Comparison of ENCODE assay signal across 19 mouse cellular contexts in genomic region chr14:19719077-19719476, GRCm38 (mm10). TPM values are rescaled to one million over a fixed set of nuclear protein-coding genes. Genes with fewer than 3 reads are reported as not detected.
DNase-seq lines count a peak whose midpoint lies in the region; ATAC-seq lines count a peak whose summit lies in the region.
"Had no signal": no experiment of that assay in that cellular context is flagged by ENCODE, and none has a peak within 500 bp of the region (broad histone marks: within the 10 kb centered on the region; RNA-seq: fewer than 3 reads in every experiment).

No protein-coding gene starts in this region.

- H3K9me3 ChIP-seq in embryonic facial prominence, embryonic 13.5 days = no peaks in the 10 kb centered on the region
- H3K9me3 ChIP-seq in embryonic facial prominence, embryonic 10.5 days = no peaks in the 10 kb centered on the region
- H3K9me3 ChIP-seq in midbrain, embryonic 12.5 days = no peaks in the 10 kb centered on the region
- no peaks in the 10 kb centered on the region for H3K9me3 ChIP-seq in midbrain, embryonic 16.5 days (replicated peaks; ENCODE audit: control insufficient read depth, low read length, poor library complexity, severe bottlenecking)
- H3K9me3 ChIP-seq in forebrain, embryonic 12.5 days = no peaks in the 10 kb centered on the region
- H3K9me3 ChIP-seq in forebrain, embryonic 16.5 days (ENCODE audit: control insufficient read depth, low read length) = no peaks in the 10 kb centered on the region
- H3K9me3 ChIP-seq: G1E; heart, embryonic 13.5 days; hindbrain, embryonic 15.5 days had no signal

- no peak overlapping the region for H3K4me3 ChIP-seq in embryonic facial prominence, embryonic 13.5 days
- no peak overlapping the region for H3K4me3 ChIP-seq in embryonic facial prominence, embryonic 10.5 days
- no peak overlapping the region for H3K4me3 ChIP-seq in midbrain, embryonic 12.5 days
- no peak overlapping the region for H3K4me3 ChIP-seq in midbrain, embryonic 16.5 days (ENCODE audit: low read depth, low read length)
- no peak overlapping the region for H3K4me3 ChIP-seq in forebrain, embryonic 12.5 days (replicated peaks)
- no peak overlapping the region for H3K4me3 ChIP-seq in forebrain, embryonic 16.5 days (replicated peaks; ENCODE audit: low read length)
- H3K4me3 ChIP-seq: heart, embryonic 13.5 days; hindbrain, embryonic 15.5 days had no signal

- ATAC-seq in embryonic facial prominence, embryonic 13.5 days (ENCODE audit: insufficient number of reproducible peaks, insufficient read depth, low FRiP score, low TSS enrichment, low read depth) = no peak
- 0 out of 2 replicates have a peak, but pooled peaks have one; percentile 19 for ATAC-seq in midbrain, embryonic 12.5 days (ENCODE audit: low FRiP score, low read depth)
- no peak for ATAC-seq in midbrain, embryonic 16.5 days
- peak; percentile 36; the same call in 1 of the 2 replicates for ATAC-seq in forebrain, embryonic 12.5 days (ENCODE audit: low FRiP score)
- peak; percentile 28; the same call in 1 of the 2 replicates for ATAC-seq in forebrain, embryonic 16.5 days
- ATAC-seq: CD4-positive, CD25-positive, alpha-beta regulatory T cell, adult 4 months had no signal

- peak overlapping the region; percentile 1; the same call in 1 of the 2 replicates for H3K27ac ChIP-seq in embryonic facial prominence, embryonic 13.5 days
- no peak overlapping the region for H3K27ac ChIP-seq in embryonic facial prominence, embryonic 10.5 days (replicated peaks)
- H3K27ac ChIP-seq in midbrain, embryonic 12.5 days (replicated peaks) = peak overlapping the region; percentile 4; the same call in 1 of the 2 replicates
- no peak overlapping the region for H3K27ac ChIP-seq in midbrain, embryonic 16.5 days (ENCODE audit: low read length)
- peak overlapping the region; percentile 75 for H3K27ac ChIP-seq in forebrain, embryonic 12.5 days
- H3K27ac ChIP-seq in forebrain, embryonic 16.5 days (ENCODE audit: low read length) = peak overlapping the region; percentile 35
- H3K27ac ChIP-seq: heart, embryonic 13.5 days; hindbrain, embryonic 15.5 days had no signal

- no peaks in the 10 kb centered on the region for H3K4me1 ChIP-seq in embryonic facial prominence, embryonic 13.5 days
- peaks cover 6% of the 10 kb centered on the region; the same call in 1 of the 2 replicates for H3K4me1 ChIP-seq in embryonic facial prominence, embryonic 10.5 days
- H3K4me1 ChIP-seq in midbrain, embryonic 12.5 days = peaks cover 12% of the 10 kb centered on the region
- no peaks in the 10 kb centered on the region for H3K4me1 ChIP-seq in midbrain, embryonic 16.5 days (ENCODE audit: control insufficient read depth, insufficient read depth, low read length)
- H3K4me1 ChIP-seq in forebrain, embryonic 12.5 days = peaks cover 20% of the 10 kb centered on the region
- H3K4me1 ChIP-seq in forebrain, embryonic 16.5 days (replicated peaks; ENCODE audit: control insufficient read depth, insufficient read depth, low read length) = peaks cover 10% of the 10 kb centered on the region
- H3K4me1 ChIP-seq: hindbrain, embryonic 15.5 days had no signal

- H3K36me3 ChIP-seq in embryonic facial prominence, embryonic 13.5 days = no peaks in the 10 kb centered on the region
- H3K36me3 ChIP-seq in embryonic facial prominence, embryonic 10.5 days (replicated peaks) = no peaks in the 10 kb centered on the region
- H3K36me3 ChIP-seq in midbrain, embryonic 12.5 days = no peaks in the 10 kb centered on the region
- no peaks in the 10 kb centered on the region for H3K36me3 ChIP-seq in midbrain, embryonic 16.5 days (ENCODE audit: control insufficient read depth, insufficient read depth, low read length)
- no peaks in the 10 kb centered on the region for H3K36me3 ChIP-seq in forebrain, embryonic 12.5 days (replicated peaks)
- no peaks in the 10 kb centered on the region for H3K36me3 ChIP-seq in forebrain, embryonic 16.5 days (ENCODE audit: control insufficient read depth, insufficient read depth)
- H3K36me3 ChIP-seq: G1E; heart, embryonic 13.5 days; hindbrain, embryonic 15.5 days had no signal

- no peak for DNase-seq in embryonic facial prominence, embryonic 10.5 days (ENCODE audit: low spot score)
- no peak for DNase-seq in right cerebral cortex, adult 2 months (ENCODE audit: low spot score in 2 of 2)
- DNase-seq: adrenal gland, adult 8-10 months; adrenal gland, postnatal 36 days; B cell, adult 2 months; cerebellum, adult 11 months; cerebellum, adult 9-10 months; cerebellum, postnatal 25 days; gastrocnemius, postnatal 14 days; heart, postnatal 36 days had no signal

- 62% methylated on average over 3 of the region's 3 CpGs for WGBS in embryonic facial prominence, embryonic 13.5 days
- WGBS in embryonic facial prominence, embryonic 10.5 days = 75% methylated on average over 3 of the region's 3 CpGs
- WGBS in midbrain, embryonic 12.5 days = 20% methylated on average over 3 of the region's 3 CpGs
- 13% methylated on average over 3 of the region's 3 CpGs for WGBS in midbrain, embryonic 16.5 days
- WGBS in forebrain, embryonic 12.5 days = 12% methylated on average over 3 of the region's 3 CpGs
- 9% methylated on average over 3 of the region's 3 CpGs for WGBS in forebrain, embryonic 16.5 days

- no peak overlapping the region for H3K4me2 ChIP-seq in embryonic facial prominence, embryonic 13.5 days
- H3K4me2 ChIP-seq in midbrain, embryonic 12.5 days (replicated peaks) = no peak overlapping the region
- H3K4me2 ChIP-seq in midbrain, embryonic 16.5 days (ENCODE audit: low read length) = no peak overlapping the region
- no peak overlapping the region for H3K4me2 ChIP-seq in forebrain, embryonic 12.5 days
- H3K4me2 ChIP-seq in forebrain, embryonic 16.5 days (ENCODE audit: low read length) = no peak overlapping the region
- H3K4me2 ChIP-seq: heart, embryonic 13.5 days; hindbrain, embryonic 15.5 days had no signal

- no peak overlapping the region for H3K9ac ChIP-seq in embryonic facial prominence, embryonic 13.5 days
- no peak overlapping the region for H3K9ac ChIP-seq in midbrain, embryonic 12.5 days (replicated peaks)
- H3K9ac ChIP-seq in midbrain, embryonic 16.5 days (ENCODE audit: low read depth, low read length) = no peak overlapping the region
- no peak overlapping the region for H3K9ac ChIP-seq in forebrain, embryonic 12.5 days
- no peak overlapping the region for H3K9ac ChIP-seq in forebrain, embryonic 16.5 days (replicated peaks; ENCODE audit: low read depth, low read length)
- H3K9ac ChIP-seq: heart, embryonic 13.5 days; hindbrain, embryonic 15.5 days had no signal

- no peaks in the 10 kb centered on the region for H3K27me3 ChIP-seq in embryonic facial prominence, embryonic 13.5 days
- H3K27me3 ChIP-seq in embryonic facial prominence, embryonic 10.5 days (replicated peaks; ENCODE audit: low read depth, poor library complexity, severe bottlenecking) = no peaks in the 10 kb centered on the region
- H3K27me3 ChIP-seq in midbrain, embryonic 12.5 days = peaks cover 4% of the 10 kb centered on the region; the same call in 1 of the 2 replicates
- H3K27me3 ChIP-seq in midbrain, embryonic 16.5 days (ENCODE audit: control insufficient read depth, insufficient read depth, low read depth, low read length) = no peaks in the 10 kb centered on the region
- no peaks in the 10 kb centered on the region for H3K27me3 ChIP-seq in forebrain, embryonic 12.5 days
- H3K27me3 ChIP-seq in forebrain, embryonic 16.5 days (replicated peaks; ENCODE audit: control insufficient read depth, insufficient read depth, low read length) = no peaks in the 10 kb centered on the region
- H3K27me3 ChIP-seq: heart, embryonic 13.5 days; hindbrain, embryonic 15.5 days had no signal

RNA-seq across cellular contexts. Expression of gene Nid2, which starts 32.0 kb away (rescaled TPM):
- 56.4 and 64.8 TPM in 2 replicates for polyA plus RNA-seq in embryonic facial prominence, embryonic 13.5 days (2015; fragmentation: Nextera tagmentation; extraction: Ambion mirVana)
- 57.7 and 61.8 TPM in 2 replicates for polyA plus RNA-seq in embryonic facial prominence, embryonic 10.5 days (2016; fragmentation: Nextera tagmentation; extraction: Ambion mirVana)
- 48.7 and 60.8 TPM in 2 replicates for polyA plus RNA-seq in midbrain, embryonic 12.5 days (2016; fragmentation: Nextera tagmentation; extraction: Ambion mirVana)
- polyA plus RNA-seq in midbrain, embryonic 16.5 days (2015; fragmentation: Nextera tagmentation; extraction: Ambion mirVana) = 28.2 and 31.6 TPM in 2 replicates
- polyA plus RNA-seq in forebrain, embryonic 12.5 days (2016; fragmentation: Nextera tagmentation; extraction: Ambion mirVana) = 37.9 and 39.4 TPM in 2 replicates
- 28.4 and 39.7 TPM in 2 replicates for polyA plus RNA-seq in forebrain, embryonic 16.5 days (2015; fragmentation: Nextera tagmentation; extraction: Ambion mirVana)

Comparison
In these comparisons a context has a peak if more than half of its experiments do, and no peak if none do; other contexts are left out.
1. ATAC-seq: peak in midbrain, embryonic 12.5 days (single experiment), forebrain, embryonic 12.5 days (single experiment) and forebrain, embryonic 16.5 days (single experiment); none in embryonic facial prominence, embryonic 13.5 days (single experiment) and midbrain, embryonic 16.5 days (single experiment).
2. H3K27ac ChIP-seq: peak in embryonic facial prominence, embryonic 13.5 days (single experiment), midbrain, embryonic 12.5 days (single experiment), forebrain, embryonic 12.5 days (single experiment) and forebrain, embryonic 16.5 days (single experiment); none in embryonic facial prominence, embryonic 10.5 days (single experiment) and midbrain, embryonic 16.5 days (single experiment).